Mouse (Mus musculus) testis, adult 2 months (tissue): Measurements from ENCODE around the gene Cbx8.

Experiments used
- CTCF ChIP-seq: fragments of 200-500 bp; IDR thresholded peaks from 2 replicates; pipeline ENCODE4 v1.5.1; 2012; ENCODE audit warnings: low read depth, mild to moderate bottlenecking, inconsistent platforms, low read length, moderate library complexity; ENCODE audit not compliant: control insufficient read depth, insufficient read depth, insufficient replicate concordance
- POLR2A ChIP-seq: fragments of 200-500 bp; IDR thresholded peaks from 2 replicates; pipeline ENCODE4 v1.6.1; 2012; ENCODE audit warnings: low read depth, mild to moderate bottlenecking, inconsistent platforms, low read length, moderate library complexity; ENCODE audit not compliant: control insufficient read depth

DNA sequence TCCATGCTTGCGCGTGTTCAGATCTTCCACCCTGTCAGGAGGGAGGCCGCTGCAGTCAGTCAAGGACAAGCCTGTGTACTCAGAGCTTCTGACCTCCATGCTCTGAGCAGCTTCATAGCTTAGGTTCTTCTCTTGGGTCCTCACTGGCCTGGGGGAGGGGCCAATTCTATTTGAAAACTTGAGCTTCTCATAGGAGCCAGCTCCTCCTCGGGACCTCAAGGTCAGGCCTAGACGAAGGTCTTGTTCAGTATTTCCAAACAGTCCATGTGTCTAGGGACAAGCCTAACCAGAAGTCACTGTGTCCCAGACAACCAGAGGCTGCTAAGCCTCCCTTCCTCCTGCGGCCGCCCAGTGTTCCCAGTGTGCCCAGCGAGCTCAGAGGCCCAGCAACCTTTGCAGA, 26.1 kb upstream of the Cbx8 start:
- TF ChIP-seq CTCF: no peak
- no peak for TF ChIP-seq POLR2A
